Mouse (Mus musculus): Measurements from ENCODE around the gene Tcirg1. TPM values are rescaled to one million over a fixed set of nuclear protein-coding genes. Genes with fewer than 3 reads are reported as not detected.
A peak's percentile ranks its signal among the peaks of the same experiment; 100 is the strongest.

Gene Tcirg1
- total and polyA plus RNA-seq, 2 experiments from 2014 or later, result 14.1 to 37.5 TPM

DNA sequence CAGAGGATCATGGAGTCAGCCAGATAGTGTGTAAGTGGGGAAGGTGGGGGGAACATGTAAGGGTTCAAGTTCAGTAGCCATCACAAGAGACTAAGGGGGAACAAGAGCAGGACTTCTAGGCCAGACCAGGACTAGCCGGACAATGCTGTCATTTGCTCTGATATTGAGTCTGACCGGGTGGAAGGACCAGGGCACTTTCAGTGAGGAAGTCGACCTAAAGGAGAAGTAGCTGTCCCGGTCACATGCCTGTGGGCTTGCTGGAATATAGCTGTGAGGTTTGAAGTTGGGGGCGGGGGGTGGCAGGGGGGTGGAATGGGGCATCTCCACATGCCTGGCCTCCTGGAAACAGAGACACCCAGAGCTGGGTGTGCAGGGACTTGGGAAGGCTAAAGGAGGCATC, 7.6 kb upstream of the Tcirg1 start:
- no peak for DNase-seq (ENCODE audit: low spot score)
- Histone ChIP-seq H3K36me3 (ENCODE audit: insufficient read depth, low read length) (peaks cover 9% of the 10 kb centered on the region; the same call in 1 of the 2 replicates), H3K4me3 (ENCODE audit: low read depth, low read length) (no peak overlapping the region), H3K9ac (replicated peaks; ENCODE audit: low read length, poor library complexity, severe bottlenecking) (no peak overlapping the region), H3K27me3 (ENCODE audit: insufficient read depth, low read length) (no peaks in the 10 kb centered on the region), H3K4me2 (ENCODE audit: low read depth, low read length, poor library complexity, severe bottlenecking) (no peak overlapping the region), H3K9me3 (ENCODE audit: low read length) (no peaks in the 10 kb centered on the region), H3K27ac (ENCODE audit: low read depth, low read length) (no peak overlapping the region), H3K4me1 (ENCODE audit: insufficient read depth, low read length) (peaks cover 8% of the 10 kb centered on the region; the same call in 1 of the 2 replicates)
- no peak for TF ChIP-seq CTCF (IDR thresholded peaks at IDR 0.05)
- ATAC-seq (ENCODE audit: low FRiP score), result no peak
- 89% methylated on average over 5 of the region's 5 CpGs for WGBS

DNA sequence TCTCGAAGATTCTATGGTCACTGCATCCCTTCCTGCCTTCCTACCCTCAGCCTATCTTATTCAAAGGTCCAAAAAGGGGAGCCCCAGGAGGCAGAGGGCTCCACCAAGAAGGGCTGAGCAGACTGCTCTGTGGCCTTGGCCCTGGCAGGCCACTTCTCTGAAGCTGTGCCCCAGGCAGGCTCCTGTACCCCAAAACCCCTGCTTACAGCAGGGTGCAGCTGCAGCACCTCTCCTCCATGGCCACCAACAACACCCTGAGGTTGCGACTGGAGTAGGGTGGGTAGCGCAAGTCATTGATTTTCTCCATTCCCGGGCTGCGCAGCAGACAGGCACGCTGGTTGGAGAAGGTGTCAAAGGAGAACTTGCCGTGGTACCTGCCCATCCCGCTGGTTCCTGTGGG, 6.8 kb upstream of the Tcirg1 start:
- Histone ChIP-seq H3K27me3 (ENCODE audit: insufficient read depth, low read length) (no peaks in the 10 kb centered on the region), H3K4me2 (ENCODE audit: low read depth, low read length, poor library complexity, severe bottlenecking) (peak overlapping the region; percentile 69), H3K4me1 (ENCODE audit: insufficient read depth, low read length) (peaks cover 8% of the 10 kb centered on the region; the same call in 1 of the 2 replicates), H3K4me3 (ENCODE audit: low read depth, low read length) (peak overlapping the region; percentile 62; the same call in 1 of the 2 replicates), H3K9ac (replicated peaks; ENCODE audit: low read length, poor library complexity, severe bottlenecking) (0 out of 2 replicates have a peak overlapping the region, but pooled peaks have one; percentile 52), H3K36me3 (ENCODE audit: insufficient read depth, low read length) (peaks cover 16% of the 10 kb centered on the region; the same call in 1 of the 2 replicates), H3K9me3 (ENCODE audit: low read length) (no peaks in the 10 kb centered on the region), H3K27ac (ENCODE audit: low read depth, low read length) (peak overlapping the region; percentile 69; the same call in 1 of the 2 replicates)
- DNase-seq (ENCODE audit: low spot score) (no peak), ATAC-seq (ENCODE audit: low FRiP score) (no peak)
- TF ChIP-seq CTCF (IDR thresholded peaks at IDR 0.05), result no peak
- 88% methylated on average over 8 of the region's 8 CpGs for WGBS

DNA sequence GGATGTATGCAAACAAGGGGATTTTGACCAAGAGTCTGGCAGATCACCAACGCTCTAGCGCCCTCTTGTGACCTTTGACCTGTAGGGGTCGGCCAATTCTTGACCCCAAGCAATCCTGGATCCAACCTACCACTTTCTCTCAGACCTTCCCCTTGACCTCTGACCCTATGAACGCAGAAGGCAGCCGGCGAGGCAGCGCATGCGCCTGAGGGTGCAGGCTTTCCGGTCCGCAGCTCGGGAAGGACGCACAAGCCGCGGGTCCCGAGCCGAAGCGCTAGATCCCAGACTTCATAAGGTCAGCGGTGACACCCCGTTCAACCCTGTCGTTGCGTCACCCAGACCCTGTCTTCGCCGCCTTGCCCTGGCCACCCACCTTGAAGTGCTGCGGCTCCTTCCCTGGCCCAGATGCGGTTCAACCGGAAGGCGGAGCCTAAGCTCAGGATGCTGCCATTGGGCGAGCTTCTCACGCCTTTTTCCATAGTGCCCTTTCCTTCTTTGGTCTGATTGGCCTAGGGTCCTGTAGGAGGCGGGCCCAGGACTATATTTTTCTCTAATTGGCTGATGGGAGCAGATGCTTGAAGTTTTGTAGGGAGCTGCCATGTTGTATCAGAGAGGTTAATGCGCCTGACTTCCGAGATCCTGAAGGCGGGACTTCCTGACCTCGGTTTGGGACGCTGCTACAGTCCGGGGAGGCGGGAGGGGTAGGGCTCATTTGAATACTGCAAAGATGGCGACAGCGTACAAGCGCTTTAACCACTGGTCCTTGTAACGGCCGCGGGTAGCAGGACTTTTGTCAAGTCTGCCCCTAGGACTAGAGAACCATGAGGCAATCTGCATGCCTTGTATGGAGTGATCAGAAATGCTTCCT, 5.6 kb upstream of the Tcirg1 start, which contains the start of gene Ndufs8:
Gene Ndufs8 (minus strand): TSS at position 438 of the 868 bp plus-strand sequence.
- H3K9ac ChIP-seq (replicated peaks; ENCODE audit: low read length, poor library complexity, severe bottlenecking), result peak within 1 kb of the TSS; percentile 60
- peak within 1 kb of the TSS; percentile 74 for H3K4me2 ChIP-seq (ENCODE audit: low read depth, low read length, poor library complexity, severe bottlenecking)
- no peaks in the 10 kb centered on the region for H3K9me3 ChIP-seq (ENCODE audit: low read length)
- H3K4me3 ChIP-seq (ENCODE audit: low read depth, low read length), result peak within 1 kb of the TSS; percentile 62
- no peaks in the 10 kb centered on the region for H3K27me3 ChIP-seq (ENCODE audit: insufficient read depth, low read length)
- ATAC-seq (ENCODE audit: low FRiP score), result peak; percentile 96
- peak within 1 kb of the TSS; percentile 69 for H3K27ac ChIP-seq (ENCODE audit: low read depth, low read length)
- peaks cover 16% of the 10 kb centered on the region; the same call in 1 of the 2 replicates for H3K36me3 ChIP-seq (ENCODE audit: insufficient read depth, low read length)
- peak; percentile 34; the same call in 1 of the 2 replicates for TF ChIP-seq CTCF (IDR thresholded peaks at IDR 0.05)
- peak; percentile 99 for DNase-seq (ENCODE audit: low spot score)
- WGBS, result under 1% methylated on average over 43 of the region's 43 CpGs
- peaks cover 8% of the 10 kb centered on the region for H3K4me1 ChIP-seq (ENCODE audit: insufficient read depth, low read length)

DNA sequence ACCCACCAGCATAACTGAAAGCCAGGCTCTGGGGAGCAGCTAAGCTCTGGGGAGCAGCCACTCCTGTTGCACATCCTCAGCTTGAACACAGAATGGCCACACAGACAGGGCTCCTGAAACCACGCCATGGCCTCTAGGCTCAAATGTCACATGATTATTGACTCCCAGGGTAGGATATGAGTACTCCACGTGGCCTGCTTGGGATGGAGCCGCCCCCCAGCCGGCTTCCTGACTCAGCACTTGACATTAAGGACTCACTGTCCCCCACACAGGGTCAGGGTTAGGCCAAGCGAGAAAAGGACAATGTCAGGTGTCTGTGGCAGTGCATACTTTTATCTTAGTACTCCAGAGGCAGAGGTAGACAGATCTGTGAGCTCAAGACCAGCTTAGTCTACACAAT, 3.3 kb upstream of the Tcirg1 start:
- Histone ChIP-seq H3K36me3 (ENCODE audit: insufficient read depth, low read length) (peaks cover 16% of the 10 kb centered on the region; the same call in 1 of the 2 replicates), H3K4me3 (ENCODE audit: low read depth, low read length) (no peak overlapping the region), H3K4me2 (ENCODE audit: low read depth, low read length, poor library complexity, severe bottlenecking) (no peak overlapping the region), H3K27ac (ENCODE audit: low read depth, low read length) (no peak overlapping the region), H3K27me3 (ENCODE audit: insufficient read depth, low read length) (no peaks in the 10 kb centered on the region), H3K9ac (replicated peaks; ENCODE audit: low read length, poor library complexity, severe bottlenecking) (no peak overlapping the region), H3K4me1 (ENCODE audit: insufficient read depth, low read length) (peaks cover 12% of the 10 kb centered on the region), H3K9me3 (ENCODE audit: low read length) (no peaks in the 10 kb centered on the region)
- no peak for TF ChIP-seq CTCF (IDR thresholded peaks at IDR 0.05)
- DNase-seq (ENCODE audit: low spot score) (no peak), ATAC-seq (ENCODE audit: low FRiP score) (no peak)
- 84% methylated on average over 5 of the region's 5 CpGs for WGBS

DNA sequence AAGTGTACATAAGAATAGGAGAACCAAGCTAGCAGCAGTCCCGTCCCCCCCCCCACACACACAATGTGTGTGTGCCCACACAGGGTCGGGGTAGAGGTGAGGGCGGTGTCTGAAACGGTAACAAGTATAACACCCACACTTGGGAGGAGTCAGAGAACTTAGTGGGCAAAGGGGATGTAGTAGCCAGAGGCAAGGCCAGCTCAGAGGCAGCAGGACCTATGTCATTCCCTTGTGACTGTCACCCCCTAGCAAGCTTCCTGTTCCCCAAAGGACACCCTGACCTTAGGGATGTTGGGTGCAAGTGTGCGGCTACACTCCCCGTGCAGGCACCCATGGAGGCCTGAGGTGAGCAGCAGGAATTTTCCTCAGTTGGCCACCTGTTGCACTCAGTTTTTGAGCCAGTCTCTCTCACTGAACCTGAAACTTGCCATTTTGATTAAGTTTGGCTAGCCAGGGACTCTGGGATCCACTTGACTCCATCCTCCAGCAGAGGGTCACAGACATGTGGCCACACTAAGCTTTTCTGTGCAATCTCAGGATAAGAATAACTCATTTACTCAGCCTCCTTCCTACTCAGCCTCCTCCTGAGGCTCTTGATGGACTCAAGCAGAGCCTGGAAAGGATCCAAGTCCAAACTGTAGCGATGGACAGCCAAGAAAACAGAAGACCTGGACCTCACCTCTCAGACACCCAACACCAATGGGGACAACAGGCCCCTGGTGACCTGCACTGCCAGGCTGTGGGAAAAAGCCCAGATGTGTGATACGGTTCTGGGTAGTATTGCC, 1.1 kb upstream of the Tcirg1 start:
- no peak for ATAC-seq (ENCODE audit: low FRiP score)
- DNase-seq (ENCODE audit: low spot score), result no peak
- TF ChIP-seq CTCF (IDR thresholded peaks at IDR 0.05), result no peak
- Histone ChIP-seq H3K4me2 (ENCODE audit: low read depth, low read length, poor library complexity, severe bottlenecking) (no peak overlapping the region), H3K36me3 (ENCODE audit: insufficient read depth, low read length) (peaks cover 21% of the 10 kb centered on the region; the same call in 1 of the 2 replicates), H3K4me3 (ENCODE audit: low read depth, low read length) (no peak overlapping the region), H3K9me3 (ENCODE audit: low read length) (no peaks in the 10 kb centered on the region), H3K4me1 (ENCODE audit: insufficient read depth, low read length) (peaks cover 4% of the 10 kb centered on the region; the same call in 1 of the 2 replicates), H3K27ac (ENCODE audit: low read depth, low read length) (no peak overlapping the region), H3K27me3 (ENCODE audit: insufficient read depth, low read length) (no peaks in the 10 kb centered on the region), H3K9ac (replicated peaks; ENCODE audit: low read length, poor library complexity, severe bottlenecking) (no peak overlapping the region)
- WGBS, result 91% methylated on average over 8 of the region's 8 CpGs

Data from midbrain, postnatal 0 days (tissue).